Mouse (Mus musculus) left cerebral cortex, adult 8-10 months (tissue): ENCODE results near the gene Ppp3cb. TPM values are rescaled to one million over a fixed set of nuclear protein-coding genes. Genes with fewer than 3 reads are reported as not detected.
A peak's percentile ranks its signal among the peaks of the same experiment; 100 is the strongest.
"Not testable (repeated sequence)": the region's sequence is repeated elsewhere in the genome, so short reads cannot be mapped to it uniquely, and the experiment has no call there.

ENCODE experiments used
- DNase-seq, 2 experiments: peaks; one replicate each; pipeline ENCODE4 v3.0.0; 2022; ENCODE audit warnings: low spot score in 2 of 2
- total RNA-seq, 4 experiments: library from RNA; stranded (reverse); gene quantifications; 2 replicates each; pipeline ENCODE4 v1.2.4; 2022

Gene Ppp3cb
- 100 to 1,000 TPM; 244 to 282 (median 264) TPM for total RNA-seq

DNA sequence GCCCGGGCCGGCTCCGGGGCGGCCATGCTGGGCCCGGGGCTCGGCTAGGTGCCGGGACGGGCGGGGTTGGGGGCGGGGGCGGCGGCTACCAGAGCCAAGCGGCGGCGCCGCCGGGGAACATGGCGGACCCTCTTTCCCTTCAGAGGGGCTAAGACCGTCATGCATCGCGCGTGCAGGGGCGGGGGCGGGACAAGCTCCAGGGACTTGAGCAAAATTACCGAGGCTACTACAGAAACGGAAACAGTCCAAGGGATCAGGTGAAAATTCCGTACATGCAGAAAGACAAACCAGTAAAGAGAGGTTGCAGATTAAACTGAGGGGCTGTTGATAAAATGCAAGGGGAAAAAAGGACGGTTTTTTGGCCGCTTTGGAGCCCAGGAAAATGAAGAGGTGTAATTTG, at the start of gene Ppp3cb:
Gene Ppp3cb (minus strand): TSS at position 159 of the 400 bp plus-strand sequence.
- peak; percentile 63 to 65 for DNase-seq

DNA sequence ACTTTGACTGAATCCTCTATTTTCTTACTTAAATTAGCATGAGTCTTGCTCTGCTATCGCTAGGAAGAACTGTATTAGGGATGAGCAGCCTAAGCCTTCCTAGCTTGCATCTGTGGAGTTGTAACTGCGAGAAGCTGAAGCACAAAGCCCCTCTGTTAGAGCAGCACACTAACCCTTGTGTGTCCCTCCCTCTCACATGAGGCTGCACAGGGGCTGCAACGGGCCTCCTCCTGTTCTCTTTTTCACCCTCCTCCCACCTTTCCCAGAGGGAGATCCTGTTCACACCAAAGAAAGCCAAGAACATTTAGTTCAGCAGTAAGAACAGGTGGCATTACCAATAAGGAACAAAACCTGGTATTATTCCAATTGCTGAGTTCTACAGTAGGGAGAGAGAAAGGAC, 49.4 kb upstream of the Ppp3cb start:
- DNase-seq: peak in 1 of 2 experiments; percentile 73

DNA sequence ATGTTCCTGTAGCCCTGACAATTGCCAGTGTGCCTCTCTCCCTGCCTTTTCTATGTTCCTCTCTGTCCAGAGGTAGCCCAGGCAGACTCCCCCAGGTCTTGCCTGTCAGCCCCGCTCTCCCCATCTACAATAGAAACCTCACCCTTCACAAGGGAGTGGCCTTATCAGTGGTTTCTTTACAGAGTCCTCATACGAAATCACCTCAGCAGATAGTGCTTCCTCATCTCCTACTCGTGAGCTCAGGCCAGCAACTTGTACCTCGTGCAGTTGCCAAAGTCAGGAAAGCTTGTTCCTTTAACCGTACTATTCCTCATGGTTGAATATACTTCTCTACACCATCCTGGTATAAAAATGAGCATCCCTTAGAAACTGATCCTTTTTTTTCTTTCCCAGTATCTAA, 41.1 kb upstream of the Ppp3cb start:
- no peak for DNase-seq

DNA sequence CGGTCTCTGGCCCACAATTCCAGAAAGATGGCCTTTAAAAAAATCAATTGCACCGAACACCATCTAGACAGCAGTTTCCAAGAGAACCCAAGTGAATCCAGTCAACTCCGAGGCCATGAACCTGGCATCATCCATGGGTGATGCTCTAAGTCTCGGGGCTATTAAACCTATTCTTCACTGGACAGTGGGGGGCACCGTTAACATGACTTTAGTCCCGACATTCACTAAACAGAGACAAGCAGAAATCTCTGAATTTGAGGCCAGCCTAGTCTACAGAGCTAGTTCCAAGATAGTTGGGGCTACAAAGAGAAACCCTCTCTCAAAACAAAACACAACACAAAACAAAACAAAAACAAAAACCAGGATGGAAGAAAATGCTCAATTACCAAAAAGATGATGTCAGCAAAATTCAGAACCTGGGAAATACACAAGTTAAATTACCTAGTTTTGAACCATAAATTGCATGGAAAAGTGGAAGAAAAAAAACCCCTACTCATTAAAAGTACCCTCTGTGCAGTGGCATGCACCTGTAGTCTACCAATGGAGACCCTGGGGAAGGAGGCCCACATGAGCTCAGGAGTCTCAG, 32.5 kb upstream of the Ppp3cb start:
- DNase-seq: no peak

DNA sequence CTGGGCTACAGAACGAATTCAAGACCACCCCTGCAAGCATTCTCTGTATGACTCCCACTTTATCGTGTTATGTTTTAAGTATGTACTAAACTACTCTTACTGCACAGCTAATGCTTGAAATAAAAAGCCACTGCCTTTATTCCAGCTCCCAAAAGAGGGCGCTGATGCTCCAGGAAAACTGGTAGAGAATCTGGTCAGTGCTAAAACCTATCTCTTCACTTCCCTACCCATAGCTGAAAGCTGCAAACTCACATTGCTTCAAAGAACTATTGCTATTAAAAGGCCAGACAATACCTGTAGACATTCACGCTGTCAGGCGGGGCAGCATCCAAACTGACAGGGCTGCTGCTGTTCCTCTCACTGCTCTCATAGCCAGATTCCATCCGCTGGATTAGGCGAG, 29.8 kb upstream of the Ppp3cb start:
- DNase-seq: peak; percentile 33 to 59

DNA sequence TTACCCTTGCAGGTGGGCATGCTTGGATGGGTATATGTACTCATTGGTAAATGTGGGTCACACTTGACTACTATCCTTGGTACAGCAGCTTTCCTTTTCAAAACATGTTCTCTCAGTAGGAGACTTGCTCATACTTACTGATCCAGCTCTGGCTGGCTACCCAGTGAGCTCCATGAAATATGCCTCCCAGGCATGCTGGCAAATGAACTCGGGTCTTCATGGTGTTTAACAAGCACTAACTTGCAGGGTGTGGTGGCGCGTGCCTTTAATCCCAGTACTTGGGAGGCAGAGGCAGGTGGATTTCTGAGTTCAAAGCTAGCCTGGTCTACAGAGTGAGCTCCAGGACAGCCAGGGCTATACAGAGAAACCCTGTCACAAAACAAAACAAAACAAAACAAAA, 26.8 kb upstream of the Ppp3cb start:
- not testable (repeated sequence) for DNase-seq

DNA sequence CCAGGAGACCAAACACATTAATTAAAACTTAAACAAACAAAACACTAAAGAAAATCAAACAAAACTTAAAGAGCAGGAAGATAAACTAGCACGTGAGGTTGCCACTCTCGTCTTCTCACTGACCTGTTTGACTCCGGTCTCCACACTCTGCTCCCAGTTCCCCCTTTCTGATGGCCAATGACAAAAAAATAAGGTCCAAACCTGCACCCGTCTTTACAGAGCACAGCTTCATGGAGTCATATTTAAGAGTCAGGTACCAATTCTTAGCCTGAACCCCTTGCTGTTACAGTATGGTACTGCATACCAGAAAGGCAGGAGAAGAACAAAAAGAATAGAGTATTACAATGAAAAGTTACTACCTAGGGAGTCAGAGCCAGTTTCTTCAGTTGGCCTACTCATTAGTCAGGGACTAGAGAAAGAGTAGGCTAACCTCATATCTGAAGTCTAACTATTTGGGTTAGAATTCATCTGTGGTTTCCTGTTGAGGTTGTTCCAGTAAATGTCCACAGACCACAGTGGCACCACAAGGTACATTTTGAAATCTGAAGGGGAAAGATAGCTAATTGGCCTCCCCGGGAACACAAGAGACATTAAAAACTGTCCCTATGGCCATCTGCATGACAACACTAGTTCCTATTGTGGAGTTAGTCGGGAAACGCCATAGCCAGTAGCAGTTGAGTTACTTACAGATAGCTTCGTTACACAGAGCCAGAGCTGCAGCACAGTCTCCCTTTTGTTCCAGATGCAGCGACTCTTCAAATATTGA, 19.1 kb upstream of the Ppp3cb start:
- DNase-seq: no peak

DNA sequence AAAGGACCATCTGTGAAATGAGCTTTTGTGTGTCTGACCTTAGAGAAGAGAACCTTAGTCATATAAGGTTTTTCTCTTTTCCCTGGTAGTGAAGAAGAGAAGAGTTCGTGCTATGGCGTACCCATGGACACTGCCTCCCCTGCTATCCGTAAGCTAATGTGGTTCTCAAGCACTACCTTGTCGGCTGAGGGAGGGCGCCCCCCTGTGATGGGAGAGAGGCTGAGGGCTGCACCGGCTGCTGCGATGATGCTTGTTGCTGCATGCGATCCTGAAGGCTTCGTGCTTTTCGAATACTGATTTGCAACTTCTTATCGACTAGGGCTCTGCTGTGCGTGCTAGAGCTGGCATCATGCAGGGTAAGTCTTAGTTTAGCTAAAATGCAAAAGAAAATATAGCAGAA, 18.3 kb upstream of the Ppp3cb start:
- DNase-seq: no peak

DNA sequence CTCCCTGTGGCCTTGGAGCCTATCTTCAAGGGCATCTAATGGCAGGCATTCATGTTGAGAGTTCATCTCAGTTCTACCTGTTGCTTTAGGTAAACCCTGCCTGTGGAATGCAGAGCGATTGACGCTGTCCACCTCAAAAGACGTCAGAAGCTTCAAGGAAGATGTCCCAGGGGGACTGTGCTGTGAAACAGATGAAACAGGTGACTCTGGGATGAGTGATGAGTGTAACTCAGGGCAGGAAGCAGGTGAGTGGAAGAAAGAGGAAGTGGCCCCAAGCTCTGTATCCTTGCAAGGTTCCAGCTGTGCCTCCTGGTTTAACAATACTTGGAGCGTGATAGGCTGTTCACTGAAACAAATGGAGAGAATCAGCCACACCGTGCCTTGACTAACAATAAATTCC, 15.5 kb upstream of the Ppp3cb start:
- DNase-seq: no peak

DNA sequence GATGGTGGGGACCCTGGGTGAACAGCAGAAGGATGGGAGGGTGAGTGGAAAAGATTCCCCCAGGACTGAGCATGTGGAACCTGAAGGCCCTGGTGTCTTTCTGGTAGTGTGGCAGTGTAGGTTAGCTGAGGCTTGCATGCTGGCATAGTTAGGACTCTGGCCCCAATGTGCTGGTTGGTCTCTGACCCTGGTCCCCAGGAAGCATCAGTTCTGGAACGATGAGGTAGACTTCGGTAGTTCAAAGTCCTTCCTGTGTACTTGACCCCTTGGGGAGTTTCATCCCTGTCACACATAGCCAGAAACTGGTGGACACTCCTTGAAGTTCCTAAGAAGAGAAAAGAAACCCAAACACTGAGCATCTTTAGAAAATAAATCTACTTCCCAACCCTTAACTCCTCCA, 3.8 kb upstream of the Ppp3cb start:
- no peak for DNase-seq

DNA sequence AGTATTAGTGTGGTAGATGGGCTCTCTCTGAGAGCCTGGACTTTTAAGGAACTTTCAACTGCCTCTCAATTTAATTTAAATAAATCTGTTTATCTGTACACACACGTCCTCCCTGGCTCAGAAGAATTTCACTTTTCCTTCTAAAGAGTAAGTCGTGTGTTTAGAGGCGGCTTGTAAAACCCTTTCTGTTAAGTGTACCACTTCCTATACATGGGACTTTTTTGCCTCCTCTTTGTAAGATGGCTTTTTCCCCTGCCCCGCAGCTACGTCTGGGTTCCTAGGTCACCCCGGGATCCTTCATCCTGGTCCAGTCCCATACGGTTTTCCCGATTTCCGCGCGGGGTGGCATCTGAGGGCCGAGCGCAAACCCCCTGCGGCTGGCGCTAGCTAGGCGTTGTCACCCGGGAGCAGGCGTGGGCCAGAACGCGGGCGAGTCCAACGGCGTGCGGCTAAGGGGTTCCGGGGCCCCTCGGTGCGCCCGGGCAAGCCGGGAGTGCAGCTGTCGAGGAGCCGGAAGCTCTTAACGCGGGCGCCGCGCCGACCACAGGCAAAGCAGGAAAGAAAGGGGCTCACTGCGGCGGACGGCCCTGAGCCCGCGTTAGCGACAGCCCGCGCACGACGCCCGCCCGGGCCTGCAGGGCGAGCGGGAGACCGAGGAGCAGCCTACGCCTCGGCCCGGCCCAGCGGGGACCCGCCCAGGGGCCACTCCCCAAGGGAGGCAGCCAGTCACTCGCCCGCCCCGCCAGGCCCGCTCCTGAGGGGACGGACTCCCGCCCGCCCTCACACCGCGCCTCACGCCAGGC, 643 bp downstream of the Ppp3cb start:
- DNase-seq: peak; percentile 65 to 80

DNA sequence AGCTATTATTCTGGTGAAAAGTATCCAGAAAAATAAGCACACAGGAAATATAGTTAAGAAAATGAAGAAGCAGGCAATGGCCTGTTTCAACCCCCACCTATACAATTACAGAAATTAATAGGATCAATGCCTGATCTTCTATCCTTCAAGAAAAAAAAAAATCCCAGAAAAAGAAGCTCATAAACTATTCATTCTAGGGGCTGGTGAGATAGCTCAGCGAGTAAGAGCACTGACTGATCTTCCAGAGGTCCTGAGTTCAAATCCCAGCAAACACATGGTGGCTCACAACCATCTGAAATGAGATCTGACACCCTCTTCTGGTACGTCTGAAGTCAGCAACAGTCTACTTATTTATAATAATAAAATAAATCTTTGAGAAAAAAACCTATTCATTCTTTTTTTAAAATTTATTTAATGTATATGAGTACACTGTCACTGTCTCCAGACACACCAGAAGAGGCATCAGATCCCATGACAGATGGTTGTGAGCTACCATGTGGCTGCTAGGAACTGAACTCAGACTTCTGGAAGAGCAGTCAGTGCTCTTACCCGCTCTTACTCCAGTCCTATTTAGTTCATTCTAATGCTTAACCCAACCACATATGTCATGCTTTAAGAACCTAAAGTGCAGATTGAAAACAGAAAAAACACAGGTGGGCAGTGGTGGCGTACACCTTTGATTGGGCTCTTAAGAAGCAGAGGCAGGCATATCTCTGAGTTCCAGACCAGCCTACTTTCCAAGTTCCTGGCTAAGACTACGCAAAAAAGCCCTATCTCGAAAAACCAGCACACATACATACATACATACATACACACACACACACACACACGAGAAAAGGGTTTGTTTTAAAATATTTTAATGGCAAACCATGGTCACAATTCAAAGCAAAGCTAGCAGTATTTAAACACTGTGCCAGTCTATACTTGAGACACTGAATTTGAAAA, 1.6 kb downstream of the Ppp3cb start:
- no peak for DNase-seq

DNA sequence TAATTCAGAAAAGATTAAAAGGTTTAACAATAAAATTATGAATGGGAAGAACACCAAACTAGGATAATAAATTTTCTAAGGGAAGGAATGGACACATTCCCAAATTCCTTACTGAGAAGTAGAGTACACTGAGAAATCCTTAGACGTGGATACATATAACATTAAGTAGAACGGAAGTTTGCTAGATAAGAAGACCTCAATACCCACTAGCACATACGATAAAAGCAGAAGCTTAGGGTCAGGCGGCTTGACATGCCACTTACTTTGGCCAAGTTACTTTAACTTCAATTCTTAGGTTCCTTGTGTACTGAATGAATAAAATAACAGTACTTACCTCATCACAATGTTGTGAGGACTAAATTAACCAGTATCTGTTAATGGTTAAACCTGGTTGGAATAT, 16.7 kb downstream of the Ppp3cb start:
- no peak for DNase-seq

DNA sequence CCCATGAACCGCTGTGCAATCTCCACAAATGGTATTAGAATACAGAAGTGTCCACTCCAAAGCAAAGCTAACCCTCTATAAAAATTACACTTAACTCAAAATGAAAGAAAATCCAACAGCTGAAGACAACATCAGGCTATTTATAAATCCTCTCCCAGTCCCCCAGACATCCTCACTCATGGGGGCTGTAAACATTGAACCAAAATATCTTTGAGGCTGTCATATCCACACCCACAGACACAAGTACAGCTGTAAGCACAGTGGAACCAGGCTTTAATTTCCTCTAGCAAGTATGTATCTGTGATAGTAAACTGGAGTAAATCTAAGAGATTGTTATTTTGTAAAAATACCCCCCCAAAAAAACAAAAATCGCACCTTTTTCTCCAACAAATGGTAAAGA, 26.2 kb downstream of the Ppp3cb start:
- DNase-seq: peak in 1 of 2 experiments; percentile 15

DNA sequence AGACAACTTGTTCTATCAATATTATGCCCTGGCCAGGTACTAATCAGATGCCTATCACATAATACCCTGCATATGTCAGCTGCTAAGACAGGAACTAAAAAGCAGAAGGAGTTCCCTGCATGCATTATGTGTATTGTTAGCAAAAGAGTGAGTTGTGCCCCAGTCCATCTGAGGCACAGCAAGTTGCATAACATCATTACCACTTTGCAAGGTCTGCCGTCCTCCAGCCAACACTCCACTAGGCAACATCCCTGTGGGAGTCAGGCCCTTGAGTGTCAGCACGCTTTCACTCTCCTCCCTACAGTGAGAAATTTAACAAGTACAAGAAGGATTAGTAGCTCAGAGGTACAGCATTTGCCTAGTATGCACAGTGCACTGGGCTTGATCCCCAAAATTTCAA, 37.9 kb downstream of the Ppp3cb start:
- DNase-seq: no peak

DNA sequence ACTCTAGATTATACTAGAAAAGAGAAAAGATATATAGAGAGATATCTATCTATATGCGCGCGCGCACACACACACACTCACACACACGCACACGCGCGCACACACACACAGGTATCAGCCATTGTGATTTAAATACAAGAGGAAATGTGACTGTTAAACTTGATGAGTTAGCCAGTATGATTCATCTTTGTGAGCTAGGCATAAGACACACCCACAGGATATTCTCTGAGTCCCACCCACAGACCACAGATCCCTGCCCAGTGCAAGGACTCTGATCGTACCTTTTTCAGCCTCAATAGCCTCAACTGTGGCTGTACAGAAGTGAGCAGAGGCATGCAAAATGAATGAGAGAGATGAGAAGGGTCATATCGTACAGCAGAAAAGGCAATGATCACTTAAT, 43.4 kb downstream of the Ppp3cb start:
- no peak for DNase-seq

DNA sequence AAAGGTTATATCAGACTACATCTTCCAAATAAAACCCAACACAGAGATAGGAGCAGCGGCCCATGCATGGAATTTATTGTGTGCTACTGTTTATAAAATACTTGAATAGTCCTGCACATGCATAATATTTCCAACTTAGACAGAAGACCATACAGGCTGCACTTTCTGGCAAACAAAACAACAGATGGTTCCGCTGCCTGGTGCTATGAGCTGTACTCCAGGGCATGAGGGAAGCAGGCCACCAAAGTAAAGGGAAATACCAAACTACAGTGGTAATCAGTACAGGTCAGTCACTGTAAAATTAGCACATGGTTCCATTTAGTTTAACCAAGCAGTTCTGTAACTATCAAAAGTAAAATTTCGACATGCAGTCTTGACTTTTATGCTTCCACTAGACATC, 46.4 kb downstream of the Ppp3cb start:
- no peak for DNase-seq

DNA sequence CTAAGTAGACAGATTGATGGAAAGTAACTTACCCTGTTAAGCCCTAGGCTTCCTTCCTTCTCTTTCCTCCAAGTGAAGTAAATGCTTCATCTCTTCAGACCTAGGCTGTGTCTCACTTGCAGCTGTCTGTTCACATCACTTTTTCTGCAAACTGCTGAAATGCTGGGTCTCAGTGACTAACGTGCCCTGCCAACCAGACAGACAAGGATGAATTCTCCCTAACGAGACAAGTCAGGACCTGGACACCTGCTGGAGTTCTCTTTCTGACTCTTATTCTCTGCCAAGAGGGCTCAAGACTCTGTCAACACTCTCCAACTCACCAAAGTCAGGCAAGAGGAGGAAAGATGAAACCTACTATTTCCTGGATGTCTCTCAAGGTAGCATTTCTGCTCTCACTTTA, 49.8 kb downstream of the Ppp3cb start, which contains the start of gene Mss51:
Gene Mss51 (minus strand): TSS at position 299 of the 400 bp plus-strand sequence.
- no peak for DNase-seq

DNA sequence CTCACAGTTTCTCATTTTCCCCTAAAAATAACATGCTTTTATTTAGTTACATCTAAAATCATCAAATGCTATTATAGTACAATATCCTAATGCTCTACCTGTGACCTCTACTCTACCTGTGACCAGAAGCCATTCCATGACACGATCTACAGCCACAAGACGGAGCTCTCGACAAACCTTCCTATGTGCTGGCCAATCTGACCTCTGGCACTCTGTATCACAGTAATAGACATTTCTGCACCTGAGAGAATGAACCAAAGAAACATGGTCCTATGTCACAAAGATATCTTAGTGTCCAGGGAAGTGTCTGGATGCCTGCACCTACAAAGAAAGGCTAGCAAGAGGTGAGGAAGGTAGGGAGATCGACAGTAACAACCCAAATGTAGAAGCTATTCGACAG, 60.3 kb downstream of the Ppp3cb start:
- DNase-seq: no peak

DNA sequence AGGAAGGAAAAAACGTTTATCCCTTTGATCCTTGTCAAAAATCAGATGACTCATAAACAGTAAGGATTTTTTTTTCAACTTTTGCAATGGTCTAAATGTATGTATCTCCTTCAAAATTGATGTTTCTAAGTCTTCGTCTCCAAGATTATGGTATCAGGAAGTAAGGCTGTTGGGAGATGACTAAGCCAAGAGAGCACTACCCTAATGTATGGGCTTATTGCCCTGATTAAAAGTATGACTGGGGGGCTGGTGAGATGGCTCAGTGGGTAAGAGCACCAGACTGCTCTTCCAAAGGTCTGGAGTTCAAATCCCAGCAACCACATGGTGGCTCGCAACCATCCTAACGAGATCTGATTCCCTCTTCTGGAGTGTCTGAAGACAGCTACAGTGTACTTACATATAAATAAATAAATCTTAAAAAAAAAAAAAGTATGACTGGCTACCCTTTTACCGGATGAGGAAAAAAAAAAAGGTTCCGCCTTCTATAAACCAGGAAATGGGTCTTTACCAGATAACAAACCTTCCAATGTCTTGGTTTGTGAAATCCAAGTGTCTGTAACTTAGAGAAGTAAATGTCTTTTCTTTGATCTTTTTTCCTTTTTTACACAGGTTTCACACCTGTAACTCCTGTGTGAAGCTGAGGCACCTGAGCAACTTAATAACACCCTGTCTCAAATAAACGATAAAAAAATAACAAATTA, 64.2 kb downstream of the Ppp3cb start:
- DNase-seq: no peak

DNA sequence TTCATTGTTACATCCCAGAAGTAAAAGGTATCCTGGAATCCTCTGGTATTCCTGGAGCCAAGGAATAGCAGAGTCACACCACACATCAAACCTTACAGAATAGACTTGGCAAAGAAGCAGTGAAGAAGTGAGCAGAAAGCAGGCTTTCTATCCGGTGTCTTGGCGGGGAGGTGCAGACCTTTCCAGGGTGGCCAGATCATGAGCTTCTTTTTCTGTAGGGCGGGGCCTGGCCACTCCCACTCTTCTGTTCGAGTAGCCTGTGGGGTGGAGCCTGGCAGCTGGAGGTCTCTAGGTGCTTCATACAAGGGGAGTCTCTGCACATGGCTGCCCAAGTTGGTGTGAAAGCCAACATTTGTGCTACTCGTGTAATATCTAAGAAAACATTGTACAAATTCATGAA, 65.2 kb downstream of the Ppp3cb start:
- no peak for DNase-seq
